ENCODE assay signal across 12 mouse cellular contexts in the genomic region with DNA sequence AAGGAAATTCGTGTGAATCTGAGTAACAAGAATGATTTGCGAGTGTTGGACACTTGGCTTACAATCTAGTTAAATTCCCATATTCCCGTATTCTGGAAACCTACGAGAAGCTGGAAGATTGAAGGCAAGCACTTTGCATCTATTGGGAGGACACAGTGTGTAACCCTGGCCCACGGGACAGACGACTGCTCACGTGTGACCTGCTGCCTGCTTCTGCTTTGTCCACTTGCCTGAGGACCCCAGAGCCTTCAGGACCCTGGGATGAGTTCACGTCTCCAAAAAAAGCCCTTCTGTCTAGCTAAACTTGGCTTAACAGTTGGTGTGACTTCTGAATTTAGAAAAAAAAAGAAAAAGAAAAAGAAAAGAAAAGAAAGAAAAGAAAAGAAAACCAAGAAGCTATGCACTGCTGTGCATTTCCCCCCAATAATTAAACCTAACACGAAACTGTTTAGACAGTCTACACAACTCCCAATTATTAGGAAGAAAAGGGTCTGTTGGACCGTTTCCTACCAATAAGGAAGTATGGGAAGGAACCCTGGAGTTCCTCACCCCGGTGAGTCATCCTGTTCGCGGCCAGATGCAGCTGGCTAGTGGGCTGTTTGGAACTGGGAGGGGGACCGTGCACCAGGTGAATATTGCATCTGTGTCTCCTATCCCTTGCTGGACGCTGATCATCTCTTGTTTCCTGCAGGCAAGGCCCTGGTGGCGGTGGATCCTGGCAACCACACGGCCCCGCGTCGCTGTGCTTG. TPM values are rescaled to one million over a fixed set of nuclear protein-coding genes. Genes with fewer than 3 reads are reported as not detected.
DNase-seq lines count a peak whose midpoint lies in the region; ATAC-seq and TF ChIP-seq lines count a peak whose summit lies in the region.
"Had no signal": no experiment of that assay in that cellular context is flagged by ENCODE, and none has a peak within 500 bp of the region (broad histone marks: within the 10 kb centered on the region; RNA-seq: fewer than 3 reads in every experiment).

No protein-coding gene starts in this region.

- DNase-seq in kidney, postnatal 0 days (ENCODE audit: low spot score), result peak; percentile 7
- no peak for DNase-seq in kidney, adult 9 months
- no peak for DNase-seq in ES-E14 (ENCODE audit: low read depth, low spot score)
- DNase-seq in limb, embryonic 14.5 days (ENCODE audit: low spot score), result no peak
- no peak for DNase-seq in urinary bladder, postnatal 14 days (ENCODE audit: low spot score)
- DNase-seq in liver, result no peak
- DNase-seq: cerebellum, postnatal 25 days; thymus, adult 2 months had no signal

- no peaks in the 10 kb centered on the region for H3K27me3 ChIP-seq in kidney, postnatal 0 days (ENCODE audit: insufficient read depth, low read length)
- no peaks in the 10 kb centered on the region for H3K27me3 ChIP-seq in limb, embryonic 14.5 days (ENCODE audit: control insufficient read depth, insufficient read depth, low read length)
- H3K27me3 ChIP-seq: forebrain, embryonic 15.5 days; heart, embryonic 15.5 days had no signal

- no peak overlapping the region for H3K27ac ChIP-seq in kidney, postnatal 0 days
- no peak overlapping the region for H3K27ac ChIP-seq in ES-E14 (ENCODE audit: insufficient read depth, low read depth, low read length, poor library complexity, severe bottlenecking)
- no peak overlapping the region for H3K27ac ChIP-seq in limb, embryonic 14.5 days (replicated peaks; ENCODE audit: low read depth, low read length)
- H3K27ac ChIP-seq: forebrain, embryonic 15.5 days; heart, embryonic 15.5 days; layer of hippocampus, adult 2 months had no signal

- H3K4me1 ChIP-seq in kidney, postnatal 0 days (replicated peaks; ENCODE audit: insufficient read depth, low read length), result no peaks in the 10 kb centered on the region
- H3K4me1 ChIP-seq in ES-E14 (ENCODE audit: control insufficient read depth in 2 of 2, insufficient read depth in 2 of 2, low read length in 2 of 2, poor library complexity in 1 of 2), result peaks cover 0 to 14% of the 10 kb centered on the region in 2 experiments; a peak in 2 of 4 replicates
- peaks cover 8% of the 10 kb centered on the region for H3K4me1 ChIP-seq in limb, embryonic 14.5 days (ENCODE audit: control insufficient read depth, insufficient read depth, low read length)
- H3K4me1 ChIP-seq: forebrain, embryonic 15.5 days; heart, embryonic 15.5 days had no signal

- WGBS in kidney, postnatal 0 days, result 55% methylated on average over 20 of the region's 20 CpGs
- WGBS in limb, embryonic 14.5 days, result 53% methylated on average over 20 of the region's 20 CpGs

- H3K9ac ChIP-seq in kidney, postnatal 0 days (ENCODE audit: low read depth, low read length), result no peak overlapping the region
- no peak overlapping the region for H3K9ac ChIP-seq in ES-E14 (ENCODE audit: insufficient read depth, low read depth, low read length, poor library complexity, severe bottlenecking)
- H3K9ac ChIP-seq in limb, embryonic 14.5 days (ENCODE audit: low read depth, low read length, severe bottlenecking), result peak overlapping the region; percentile 28; the same call in 1 of the 2 replicates
- H3K9ac ChIP-seq: forebrain, embryonic 15.5 days; heart, embryonic 15.5 days had no signal

- no peaks in the 10 kb centered on the region for H3K9me3 ChIP-seq in kidney, postnatal 0 days (replicated peaks; ENCODE audit: low read length)
- no peaks in the 10 kb centered on the region for H3K9me3 ChIP-seq in ES-E14 (ENCODE audit: control insufficient read depth, insufficient read depth, low read depth, low read length)
- H3K9me3 ChIP-seq in limb, embryonic 14.5 days (ENCODE audit: control insufficient read depth, low read length), result no peaks in the 10 kb centered on the region
- H3K9me3 ChIP-seq: forebrain, embryonic 15.5 days; heart, embryonic 15.5 days had no signal

- peak; percentile 21; the same call in 1 of the 2 replicates for ATAC-seq in kidney, postnatal 0 days (replicated peaks; ENCODE audit: low FRiP score, low read depth)
- ATAC-seq in common myeloid progenitor, adult 5-6 weeks (replicated peaks; ENCODE audit: low read depth, poor library complexity, severe bottlenecking), result 0 out of 2 replicates have a peak, but pooled peaks have one; percentile 39
- ATAC-seq in limb, embryonic 14.5 days (ENCODE audit: low FRiP score, low read depth), result peak; percentile 45

- H3K4me2 ChIP-seq in kidney, postnatal 0 days (ENCODE audit: low read length), result no peak overlapping the region
- peak overlapping the region; percentile 19; the same call in 1 of the 2 replicates for H3K4me2 ChIP-seq in limb, embryonic 14.5 days (replicated peaks; ENCODE audit: low read depth, low read length, severe bottlenecking)
- H3K4me2 ChIP-seq: forebrain, embryonic 15.5 days; heart, embryonic 15.5 days had no signal

- no peak for TF ChIP-seq CTCF in kidney, postnatal 0 days (IDR thresholded peaks at IDR 0.05; ENCODE audit: low read depth)

- in situ Hi-C loops in ES-E14 (cut with MboI; ENCODE audit: low sequenced_read_pairs in 2 of 2, unreplicated experiment in 2 of 2), result no loop called here

- no peak overlapping the region for H3K4me3 ChIP-seq in kidney, postnatal 0 days (replicated peaks; ENCODE audit: low read depth, low read length)
- peak overlapping the region; percentile 28 to 37; a peak in 2 of 4 replicates for H3K4me3 ChIP-seq in ES-E14 (ENCODE audit: insufficient read depth in 1 of 2, low read depth in 1 of 2, low read length in 2 of 2, poor library complexity in 1 of 2, severe bottlenecking in 1 of 2)
- H3K4me3 ChIP-seq in limb, embryonic 14.5 days (replicated peaks; ENCODE audit: low read length), result no peak overlapping the region
- H3K4me3 ChIP-seq: forebrain, embryonic 15.5 days; heart, embryonic 15.5 days; layer of hippocampus, adult 2 months had no signal

- no peaks in the 10 kb centered on the region for H3K36me3 ChIP-seq in kidney, postnatal 0 days (ENCODE audit: insufficient read depth, low read length)
- no peaks in the 10 kb centered on the region for H3K36me3 ChIP-seq in ES-E14 (ENCODE audit: control insufficient read depth, insufficient read depth, low read length, poor library complexity, severe bottlenecking)
- no peaks in the 10 kb centered on the region for H3K36me3 ChIP-seq in limb, embryonic 14.5 days (ENCODE audit: control insufficient read depth, insufficient read depth, low read length)
- H3K36me3 ChIP-seq: forebrain, embryonic 15.5 days; heart, embryonic 15.5 days had no signal

- TF ChIP-seq POLR2A in limb, embryonic 14.5 days (IDR thresholded peaks at IDR 0.05; ENCODE audit: borderline replicate concordance, extremely low read depth, insufficient read depth, insufficient read length), result no peak

TF ChIP-seq in ES-E14, 5 proteins besides CTCF, POLR2A, EP300 and RAD21:
- TF ChIP-seq ZC3H11A (IDR thresholded peaks at IDR 0.05; ENCODE audit: borderline replicate concordance, low read depth, low read length) (no peak), MAFK (IDR thresholded peaks at IDR 0.05; ENCODE audit: insufficient read depth, low read depth, low read length) (no peak), CHD2 (IDR thresholded peaks at IDR 0.05; ENCODE audit: low read depth, low read length) (no peak), ZNF384 (IDR thresholded peaks at IDR 0.05; ENCODE audit: low read depth, low read length) (no peak), HCFC1 (IDR thresholded peaks at IDR 0.05; ENCODE audit: borderline replicate concordance, insufficient read depth, low read length) (no peak)
TF ChIP-seq in ES-E14: peak in this region for 0.

RNA-seq across cellular contexts. Expression of gene Tnfrsf11a, which starts 32.6 kb away (rescaled TPM):
- polyA plus RNA-seq in kidney, postnatal 0 days (2015; fragmentation: Nextera tagmentation; extraction: Ambion mirVana), result 2.4 and 2.7 TPM in 2 replicates
- total RNA-seq in ES-E14 (2012; rRNA removed), result 2.1 and 2.2 TPM in 2 replicates
- 0.32 TPM in 1 of 2 replicates, not detected in the other for total RNA-seq in common myeloid progenitor, adult 5-6 weeks (2017)
- 1.8 and 2.2 TPM in 2 replicates for polyA plus RNA-seq in limb, embryonic 14.5 days (2012; rRNA removed)
- 1.6 TPM in 2 replicates for polyA plus RNA-seq in limb, embryonic 14.5 days (2014; fragmentation: Nextera tagmentation; extraction: Ambion mirVana)

Comparison
In these comparisons a context has a peak if more than half of its experiments do, and no peak if none do; other contexts are left out.
1. H3K4me3 ChIP-seq: peak in ES-E14 (2 of 2); none in kidney, postnatal 0 days (single experiment) and limb, embryonic 14.5 days (single experiment).
2. Peak in every context shown above with its lines, with median percentiles within 50 percentile points of each other: ATAC-seq.